Mouse (Mus musculus) c-Kit-positive CD71-negative TER-119-negative erythroid progenitor cells, embryonic 14.5 days (primary cell): Measurements from ENCODE around the gene Ctu1.
"Not testable (repeated sequence)": the region's sequence is repeated elsewhere in the genome, so short reads cannot be mapped to it uniquely, and the experiment has no call there.

Experiments used
- DNase-seq: peaks from one replicate; pipeline ENCODE4 v3.0.0-alpha.2; 2013; ENCODE audit warnings: low read depth

Ctu1 gene

GRCm38 (mm10) chr7:43680960-43681359, 9.1 kb downstream of the Ctu1 start:
- peak; percentile 59 for DNase-seq

- not testable (repeated sequence) for DNase-seq
Measured at GRCm38 (mm10) chr7:43682511-43682910, 10.7 kb downstream of the Ctu1 start.

- DNase-seq: no peak
Measured at GRCm38 (mm10) chr7:43685088-43685487, 13.3 kb downstream of the Ctu1 start.

GRCm38 (mm10) chr7:43690118-43690517, 18.3 kb downstream of the Ctu1 start, which contains the start of gene Klk14:
Gene Klk14 (plus strand): TSS chr7:43690418.
- no peak for DNase-seq

- DNase-seq: no peak
Measured at GRCm38 (mm10) chr7:43710031-43710430, 38.2 kb downstream of the Ctu1 start.

- DNase-seq: no peak
Measured at GRCm38 (mm10) chr7:43712267-43712666, 40.5 kb downstream of the Ctu1 start, which contains the start of gene Klk13. Gene Klk13 (plus strand): TSS chr7:43712567.

GRCm38 (mm10) chr7:43712917-43713316, 41.1 kb downstream of the Ctu1 start:
- DNase-seq: no peak

- DNase-seq: no peak
Measured at GRCm38 (mm10) chr7:43713741-43714351, 42.0 kb downstream of the Ctu1 start.
